Mouse (Mus musculus) neural tube, embryonic 13.5 days (tissue): Measurements from ENCODE around the gene Tmie. TPM values are rescaled to one million over a fixed set of nuclear protein-coding genes. Genes with fewer than 3 reads are reported as not detected.

Experiments
- ATAC-seq: fragments of 200-750 bp; cut with Nextera tagmentation; 2 replicates; pipeline ENCODE4 v1.8.0; 2017; ENCODE audit warnings: low read depth, mild to moderate bottlenecking, moderate TSS enrichment, moderate library complexity
- H3K27ac ChIP-seq: fragments of 300-500 bp; sonication (generic); replicated peaks from 2 replicates; pipeline ENCODE4 v1.5.1; 2015; ENCODE audit warnings: moderate library complexity, mild to moderate bottlenecking, inconsistent platforms
- H3K27me3 ChIP-seq: fragments of 300-500 bp; sonication (generic); 2 replicates; pipeline ENCODE4 v1.6.1; 2015; ENCODE audit warnings: mild to moderate bottlenecking, inconsistent platforms
- H3K36me3 ChIP-seq: fragments of 300-500 bp; sonication (generic); 2 replicates; pipeline ENCODE4 v1.6.1; 2015; ENCODE audit warnings: mild to moderate bottlenecking, inconsistent platforms
- H3K4me1 ChIP-seq: fragments of 300-500 bp; sonication (generic); replicated peaks from 2 replicates; pipeline ENCODE4 v1.6.1; 2015; ENCODE audit warnings: inconsistent platforms
- H3K4me2 ChIP-seq: fragments of 300-500 bp; sonication (generic); 2 replicates; pipeline ENCODE4 v1.6.1; 2015; ENCODE audit warnings: inconsistent platforms, mild to moderate bottlenecking, moderate library complexity
- H3K4me3 ChIP-seq: fragments of 300-500 bp; sonication (generic); 2 replicates; pipeline ENCODE4 v1.5.1; 2015; ENCODE audit warnings: mild to moderate bottlenecking, inconsistent platforms
- H3K9ac ChIP-seq: fragments of 300-500 bp; sonication (generic); 2 replicates; pipeline ENCODE4 v1.6.1; 2015; ENCODE audit warnings: moderate library complexity, mild to moderate bottlenecking, inconsistent platforms
- H3K9me3 ChIP-seq: fragments of 300-500 bp; sonication (generic); 2 replicates; pipeline ENCODE4 v1.6.1; 2016; ENCODE audit warnings: inconsistent platforms
- WGBS: fragments of 180-500 bp; shearing (Covaris S2); methylation state at CpG from one replicate; pipeline ENCODE4 v1.1.7; 2015; 5-methylcytosine and 5-hydroxymethylcytosine counted together
- polyA plus RNA-seq: library from polyadenylated mRNA; unstranded; fragments of >200 nt; fragmentation: Nextera tagmentation; extraction: Ambion mirVana; gene quantifications from 2 replicates; pipeline ENCODE4 v1.2.1, GENCODE M21; 2015

The Tmie gene
- polyA plus RNA-seq, 1 experiment from 2014 or later, result 1.7 TPM

- Histone ChIP-seq H3K4me3 (no peak overlapping the region), H3K36me3 (no peaks in the 10 kb centered on the region), H3K4me2 (no peak overlapping the region), H3K9me3 (no peaks in the 10 kb centered on the region), H3K9ac (no peak overlapping the region), H3K27ac (no peak overlapping the region), H3K4me1 (peaks cover 16% of the 10 kb centered on the region), H3K27me3 (peaks cover 54% of the 10 kb centered on the region)
- no peak for ATAC-seq
- WGBS, result 75% methylated on average over 7 of the region's 7 CpGs
Measured at GRCm38 (mm10) chr9:110881953-110882352, 2.0 kb upstream of the Tmie start.

- ATAC-seq, result no peak
- no peaks in the 10 kb centered on the region for H3K36me3 ChIP-seq
- peak overlapping the region; percentile 83 for H3K4me2 ChIP-seq
- H3K9me3 ChIP-seq, result no peaks in the 10 kb centered on the region
- peaks cover 58% of the 10 kb centered on the region for H3K27me3 ChIP-seq
- no peak overlapping the region for H3K27ac ChIP-seq
- 69% methylated on average over 4 of the region's 4 CpGs for WGBS
- H3K4me1 ChIP-seq, result peaks cover 17% of the 10 kb centered on the region
- H3K4me3 ChIP-seq, result peak overlapping the region; percentile 48
- H3K9ac ChIP-seq, result no peak overlapping the region
Measured at GRCm38 (mm10) chr9:110880772-110881171, 859 bp upstream of the Tmie start.

- Histone ChIP-seq H3K36me3 (no peaks in the 10 kb centered on the region), H3K27me3 (peaks cover 58% of the 10 kb centered on the region), H3K9ac (peak within 1 kb of the TSS; percentile 64), H3K9me3 (no peaks in the 10 kb centered on the region), H3K4me3 (peak within 1 kb of the TSS; percentile 48), H3K4me1 (peaks cover 31% of the 10 kb centered on the region), H3K4me2 (peak within 1 kb of the TSS; percentile 83), H3K27ac (no peak within 1 kb of the TSS)
- ATAC-seq, result no peak
- WGBS, result 14% methylated on average over 12 of the region's 12 CpGs
Measured at GRCm38 (mm10) chr9:110879191-110879920, 557 bp downstream of the Tmie start, which contains the start of gene Als2cl. TSS of gene Als2cl (plus strand) at chr9:110879870.

GRCm38 (mm10) chr9:110877888-110878287, 2.0 kb downstream of the Tmie start:
- no peak overlapping the region for H3K4me3 ChIP-seq
- WGBS, result 84% methylated on average over 5 of the region's 5 CpGs
- H3K27me3 ChIP-seq, result peaks cover 63% of the 10 kb centered on the region

GRCm38 (mm10) chr9:110877353-110877752, 2.6 kb downstream of the Tmie start:
- Histone ChIP-seq H3K4me1 (peaks cover 41% of the 10 kb centered on the region), H3K27ac (no peak overlapping the region), H3K9ac (no peak overlapping the region), H3K9me3 (no peaks in the 10 kb centered on the region), H3K36me3 (no peaks in the 10 kb centered on the region), H3K27me3 (peaks cover 67% of the 10 kb centered on the region), H3K4me3 (no peak overlapping the region), H3K4me2 (no peak overlapping the region)
- WGBS, result 69% methylated on average over 1 of the region's 1 CpGs
- ATAC-seq, result no peak

More at GRCm38 (mm10) chr9:110877888-110878287, 2.0 kb downstream of the Tmie start:
- Histone ChIP-seq H3K9me3 (no peaks in the 10 kb centered on the region), H3K36me3 (no peaks in the 10 kb centered on the region), H3K9ac (no peak overlapping the region), H3K4me2 (no peak overlapping the region), H3K4me1 (peaks cover 41% of the 10 kb centered on the region), H3K27ac (no peak overlapping the region)
- ATAC-seq, result no peak

- no peaks in the 10 kb centered on the region for H3K9me3 ChIP-seq
- H3K27me3 ChIP-seq, result peaks cover 50% of the 10 kb centered on the region
- H3K27ac ChIP-seq, result peak overlapping the region; percentile 76
- no peak overlapping the region for H3K9ac ChIP-seq
- no peak overlapping the region for H3K4me3 ChIP-seq
- H3K4me1 ChIP-seq, result peaks cover 37% of the 10 kb centered on the region
- peak; percentile 66; the same call in 1 of the 2 replicates for ATAC-seq
- H3K4me2 ChIP-seq, result no peak overlapping the region
- no peaks in the 10 kb centered on the region for H3K36me3 ChIP-seq
- WGBS, result 11% methylated on average over 5 of the region's 6 CpGs
Measured at GRCm38 (mm10) chr9:110875288-110875695, 4.6 kb downstream of the Tmie start.

- Histone ChIP-seq H3K4me2 (peak overlapping the region; percentile 57), H3K9ac (no peak overlapping the region), H3K4me3 (no peak overlapping the region), H3K9me3 (no peaks in the 10 kb centered on the region), H3K27me3 (peaks cover 45% of the 10 kb centered on the region), H3K4me1 (peaks cover 31% of the 10 kb centered on the region), H3K27ac (peak overlapping the region; percentile 76), H3K36me3 (no peaks in the 10 kb centered on the region)
- WGBS, result 10% methylated on average over 2 of the region's 3 CpGs
- ATAC-seq, result peak; percentile 60
Measured at GRCm38 (mm10) chr9:110874660-110875191, 5.2 kb downstream of the Tmie start.

GRCm38 (mm10) chr9:110873681-110874659, 5.9 kb downstream of the Tmie start:
- Histone ChIP-seq H3K36me3 (no peaks in the 10 kb centered on the region), H3K4me1 (peaks cover 26% of the 10 kb centered on the region), H3K4me3 (peak overlapping the region; percentile 34), H3K9me3 (no peaks in the 10 kb centered on the region), H3K27me3 (peaks cover 37% of the 10 kb centered on the region), H3K27ac (peak overlapping the region; percentile 76), H3K9ac (peak overlapping the region; percentile 58), H3K4me2 (peak overlapping the region; percentile 57)
- peak; percentile 77 for ATAC-seq
- 6% methylated on average over 40 of the region's 40 CpGs for WGBS

GRCm38 (mm10) chr9:110871030-110871429, 8.9 kb downstream of the Tmie start:
- WGBS, result 26% methylated on average over 7 of the region's 7 CpGs
- no peak overlapping the region for H3K9ac ChIP-seq
- H3K4me1 ChIP-seq, result peaks cover 26% of the 10 kb centered on the region
- no peak overlapping the region for H3K27ac ChIP-seq
- ATAC-seq, result no peak
- H3K27me3 ChIP-seq, result peaks cover 14% of the 10 kb centered on the region
- no peaks in the 10 kb centered on the region for H3K36me3 ChIP-seq
- no peak overlapping the region for H3K4me2 ChIP-seq
- no peaks in the 10 kb centered on the region for H3K9me3 ChIP-seq
- no peak overlapping the region for H3K4me3 ChIP-seq

GRCm38 (mm10) chr9:110858967-110859596, 20.8 kb downstream of the Tmie start:
- Histone ChIP-seq H3K27ac (no peak overlapping the region), H3K9me3 (no peaks in the 10 kb centered on the region), H3K4me3 (no peak overlapping the region), H3K27me3 (peaks cover 25% of the 10 kb centered on the region), H3K9ac (no peak overlapping the region), H3K36me3 (no peaks in the 10 kb centered on the region), H3K4me2 (no peak overlapping the region), H3K4me1 (peaks cover 7% of the 10 kb centered on the region)
- no peak for ATAC-seq
- WGBS, result 73% methylated on average over 5 of the region's 5 CpGs

- no peak for ATAC-seq
- H3K4me2 ChIP-seq, result no peak overlapping the region
- H3K9ac ChIP-seq, result no peak overlapping the region
- H3K4me1 ChIP-seq, result peaks cover 7% of the 10 kb centered on the region
- H3K27me3 ChIP-seq, result peaks cover 25% of the 10 kb centered on the region
- WGBS, result 57% methylated on average over 5 of the region's 5 CpGs
- no peaks in the 10 kb centered on the region for H3K36me3 ChIP-seq
- no peak overlapping the region for H3K27ac ChIP-seq
- no peak overlapping the region for H3K4me3 ChIP-seq
- no peaks in the 10 kb centered on the region for H3K9me3 ChIP-seq
Measured at GRCm38 (mm10) chr9:110858523-110858922, 21.4 kb downstream of the Tmie start.
